Mouse (Mus musculus) heart, adult 2 months (tissue): ENCODE measurements around the gene Cyth4.

Experiments
- CTCF ChIP-seq: fragments of 200-600 bp; IDR thresholded peaks from 2 replicates; pipeline ENCODE4 v1.8.1; 2022; ENCODE audit warnings: antibody characterized with exemption, mild to moderate bottlenecking, moderate library complexity
- EP300 ChIP-seq: fragments of 200-500 bp; IDR thresholded peaks from 2 replicates; pipeline ENCODE4 v1.6.1; 2011; ENCODE audit warnings: low read depth, low read length, control low read depth; ENCODE audit not compliant: insufficient read depth
- POLR2A ChIP-seq: fragments of 200-500 bp; IDR thresholded peaks from 2 replicates; pipeline ENCODE4 v1.6.1; 2011; ENCODE audit warnings: mild to moderate bottlenecking, low read depth, low read length, control low read depth; ENCODE audit not compliant: insufficient read depth

- peak; percentile 83 for TF ChIP-seq EP300
- TF ChIP-seq CTCF = no peak; the same call in 1 of the 2 replicates
- no peak for TF ChIP-seq POLR2A
These were observed 26.6 kb downstream of the Cyth4 start for GRCm38 (mm10) chr15:78623426-78623825.
